In the genomic region with DNA sequence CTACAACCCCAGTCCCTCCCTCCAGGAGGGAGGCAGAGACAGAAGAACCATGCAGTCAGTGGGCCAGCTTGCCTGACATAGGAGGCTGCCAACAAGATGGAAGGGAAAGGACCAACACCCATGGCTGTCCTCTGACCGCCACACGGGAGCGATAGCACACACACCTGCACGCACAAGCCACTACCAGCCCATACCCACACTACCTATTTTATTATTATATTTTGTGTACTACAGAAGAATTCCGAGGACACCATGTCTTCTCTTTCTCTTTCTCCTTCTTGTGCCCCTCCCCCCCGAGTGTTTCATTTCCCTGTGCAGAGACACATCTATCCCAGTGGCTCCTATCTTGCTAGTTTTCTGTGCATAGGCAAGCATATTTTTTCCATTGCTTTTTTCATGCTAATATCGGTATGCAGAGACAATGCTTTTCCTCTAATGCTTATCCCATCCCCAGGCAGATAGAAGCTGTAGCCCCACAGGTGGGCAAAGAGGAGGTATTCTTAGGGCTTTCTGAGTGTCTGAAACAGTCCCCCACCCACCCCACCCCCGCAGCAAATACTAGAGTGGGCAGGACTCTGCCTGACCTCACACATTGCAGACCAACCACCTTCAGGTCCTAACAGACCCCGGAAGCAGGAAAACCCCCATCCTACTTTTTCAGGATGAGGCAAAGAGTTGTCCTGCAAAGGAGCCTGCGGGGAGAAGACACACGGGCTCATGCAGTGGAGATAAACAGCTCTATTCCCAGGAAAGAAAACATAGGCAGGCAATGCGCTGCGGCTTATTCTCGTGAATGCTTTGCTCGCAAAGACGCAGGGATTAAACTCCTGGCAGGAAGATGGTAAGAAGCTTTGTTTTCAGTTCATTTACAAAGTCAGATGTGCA, we compare ENCODE assay signal across 9 mouse cellular contexts. TPM values are rescaled to one million over a fixed set of nuclear protein-coding genes. Genes with fewer than 3 reads are reported as not detected.
DNase-seq lines count a peak whose midpoint lies in the region; ATAC-seq and TF ChIP-seq lines count a peak whose summit lies in the region.
"Had no signal": no experiment of that assay in that cellular context is flagged by ENCODE, and none has a peak within 500 bp of the region (broad histone marks: within the 10 kb centered on the region; RNA-seq: fewer than 3 reads in every experiment).

No protein-coding gene starts in this region.

- H3K4me1 ChIP-seq in E14TG2a.4 (replicated peaks; ENCODE audit: low read depth, low read length), result peaks cover 49% of the 10 kb centered on the region
- peaks cover 15% of the 10 kb centered on the region for H3K4me1 ChIP-seq in forebrain, embryonic 16.5 days (replicated peaks; ENCODE audit: control insufficient read depth, insufficient read depth, low read length)
- peaks cover 28% of the 10 kb centered on the region for H3K4me1 ChIP-seq in liver, postnatal 0 days (ENCODE audit: insufficient read depth)

- intact Hi-C loops in gastrocnemius, adult 2 months (cut with DNase I), result no loop called here

- no peak for TF ChIP-seq EP300 in liver, postnatal 0 days (IDR thresholded peaks at IDR 0.05; ENCODE audit: low read depth)

- H3K9ac ChIP-seq in forebrain, embryonic 16.5 days (replicated peaks; ENCODE audit: low read depth, low read length), result no peak overlapping the region
- H3K9ac ChIP-seq in liver, postnatal 0 days (replicated peaks), result no peak overlapping the region

- peak; percentile 45 for ATAC-seq in forebrain, embryonic 16.5 days
- no peak for ATAC-seq in liver, postnatal 0 days
- ATAC-seq in erythroid progenitor cell, adult 5-6 weeks (replicated peaks; ENCODE audit: low FRiP score, poor library complexity, severe bottlenecking), result no peak

- H3K4me2 ChIP-seq in forebrain, embryonic 16.5 days (ENCODE audit: low read length), result peak overlapping the region; percentile 25; the same call in 1 of the 2 replicates
- H3K4me2 ChIP-seq in liver, postnatal 0 days (ENCODE audit: low read depth, low read length), result peak overlapping the region; percentile 68

- H3K36me3 ChIP-seq in E14TG2a.4 (ENCODE audit: insufficient read depth, low read length), result peaks cover 6% of the 10 kb centered on the region; the same call in 1 of the 2 replicates
- no peaks in the 10 kb centered on the region for H3K36me3 ChIP-seq in forebrain, embryonic 16.5 days (ENCODE audit: control insufficient read depth, insufficient read depth)
- H3K36me3 ChIP-seq in liver, postnatal 0 days (replicated peaks; ENCODE audit: insufficient read depth, low read length), result no peaks in the 10 kb centered on the region

- peaks cover 11% of the 10 kb centered on the region for H3K9me3 ChIP-seq in E14TG2a.4 (ENCODE audit: low read length)
- H3K9me3 ChIP-seq in forebrain, embryonic 16.5 days (ENCODE audit: control insufficient read depth, low read length), result no peaks in the 10 kb centered on the region
- no peaks in the 10 kb centered on the region for H3K9me3 ChIP-seq in liver, postnatal 0 days (ENCODE audit: low read length)

- peak overlapping the region; percentile 90; the same call in 1 of the 2 replicates for H3K27ac ChIP-seq in gastrocnemius, adult 2 months
- no peak overlapping the region for H3K27ac ChIP-seq in forebrain, embryonic 16.5 days (ENCODE audit: low read length)
- no peak overlapping the region for H3K27ac ChIP-seq in liver, postnatal 0 days (ENCODE audit: low read depth)

- H3K27me3 ChIP-seq in E14TG2a.4 (ENCODE audit: insufficient read depth, low read length), result no peaks in the 10 kb centered on the region
- H3K27me3 ChIP-seq in forebrain, embryonic 16.5 days (replicated peaks; ENCODE audit: control insufficient read depth, insufficient read depth, low read length), result no peaks in the 10 kb centered on the region
- no peaks in the 10 kb centered on the region for H3K27me3 ChIP-seq in liver, postnatal 0 days (ENCODE audit: insufficient read depth, low read length)

- peak overlapping the region; percentile 15; the same call in 1 of the 2 replicates for H3K4me3 ChIP-seq in gastrocnemius, adult 2 months
- peak overlapping the region; percentile 59 for H3K4me3 ChIP-seq in E14TG2a.4 (replicated peaks; ENCODE audit: low read length)
- no peak overlapping the region for H3K4me3 ChIP-seq in forebrain, embryonic 16.5 days (replicated peaks; ENCODE audit: low read length)
- H3K4me3 ChIP-seq in liver, postnatal 0 days (ENCODE audit: low read depth, low read length), result no peak overlapping the region

- no peak for DNase-seq in gastrocnemius, adult 2 months
- DNase-seq in gastrocnemius, adult 8-10 months (ENCODE audit: low spot score in 2 of 2), result no peak
- DNase-seq in liver, postnatal 0 days, result no peak
- DNase-seq in frontal cortex, postnatal 25 days (ENCODE audit: low spot score in 2 of 2), result no peak
- DNase-seq in layer of hippocampus, adult 8-10 months (ENCODE audit: low spot score in 2 of 2), result no peak
- DNase-seq: B cell, adult 2 months had no signal

- 12% methylated on average over 16 of the region's 16 CpGs for WGBS in forebrain, embryonic 16.5 days
- 44% methylated on average over 16 of the region's 16 CpGs for WGBS in liver, postnatal 0 days (ENCODE audit: insufficient replicate concordance)

- no peak for TF ChIP-seq CTCF in gastrocnemius, adult 2 months (IDR thresholded peaks at IDR 0.05)
- TF ChIP-seq CTCF in E14TG2a.4 (conservative IDR thresholded peaks at IDR 0.05; ENCODE audit: low read length), result no peak
- no peak for TF ChIP-seq CTCF in liver, postnatal 0 days (IDR thresholded peaks at IDR 0.05; ENCODE audit: low read depth)

RNA-seq across cellular contexts. Expression of gene Tmem154, which starts 10.8 kb away (rescaled TPM):
- total RNA-seq in gastrocnemius, adult 2 months (2021), result under 1 TPM; 0.73 to 0.74 TPM
- total RNA-seq in gastrocnemius, adult 8-10 months (2022), result under 1 TPM; 0.39 to 0.92 (median 0.61) TPM
- 0.85 and 1.2 TPM in 2 replicates for polyA plus RNA-seq in forebrain, embryonic 16.5 days (2015; fragmentation: Nextera tagmentation; extraction: Ambion mirVana)
- 2.9 and 3.5 TPM in 2 replicates for polyA plus RNA-seq in liver, postnatal 0 days (2015; fragmentation: Nextera tagmentation; extraction: Ambion mirVana)
- total RNA-seq in layer of hippocampus, adult 8-10 months (2022), result 1 to 10 TPM in 2 of 4 experiments, under 1 TPM in 2; 0.49 to 2.8 (median 0.92) TPM
- total RNA-seq in erythroid progenitor cell, adult 5-6 weeks (2015; ENCODE audit: low replicate concordance), result 9.2 and 13.7 TPM in 2 replicates
- total RNA-seq in erythroid progenitor cell, adult 5-6 weeks (2017; ENCODE audit: low replicate concordance), result 2.3 and 4.4 TPM in 2 replicates

Comparison
In these comparisons a context has a peak if more than half of its experiments do, and no peak if none do; other contexts are left out.
1. H3K4me3 ChIP-seq: peak in gastrocnemius, adult 2 months (single experiment) and E14TG2a.4 (single experiment); none in forebrain, embryonic 16.5 days (single experiment) and liver, postnatal 0 days (single experiment).